Mouse (Mus musculus) ES-E14 (cell line): ENCODE data around the gene Stx6. TPM values are rescaled to one million over a fixed set of nuclear protein-coding genes. Genes with fewer than 3 reads are reported as not detected.

ENCODE experiments used
- DNase-seq: peaks from one replicate; pipeline ENCODE4 v3.0.0-alpha.2; 2013; ENCODE audit warnings: low read depth, low spot score
- H3K27ac ChIP-seq: 2 replicates; pipeline ENCODE4 v1.5.1; 2012; ENCODE audit warnings: low read depth, mild to moderate bottlenecking, low read length, moderate library complexity, mixed read lengths; ENCODE audit not compliant: poor library complexity, insufficient read depth, severe bottlenecking
- H3K36me3 ChIP-seq: 2 replicates; pipeline ENCODE4 v1.6.1; 2012; ENCODE audit warnings: mild to moderate bottlenecking, low read length, moderate library complexity, mixed read lengths; ENCODE audit not compliant: control insufficient read depth, poor library complexity, insufficient read depth, severe bottlenecking
- H3K4me1 ChIP-seq, 2 experiments: fragments of 150-350 bp in 1 of 2; sonication (generic) in 1 of 2; 2 replicates each; pipeline ENCODE4 v1.6.1; 2012; ENCODE audit warnings: low read length in 2 of 2, mild to moderate bottlenecking in 1 of 2, mixed read lengths in 1 of 2; ENCODE audit not compliant: control insufficient read depth in 2 of 2, insufficient read depth in 2 of 2, poor library complexity in 1 of 2
- H3K4me3 ChIP-seq, 2 experiments: fragments of 150-350 bp in 1 of 2; sonication (generic) in 1 of 2; 2 replicates each; pipeline ENCODE4 v1.5.1; 2012; ENCODE audit warnings: low read length in 2 of 2, low read depth in 1 of 2, mild to moderate bottlenecking in 1 of 2, mixed read lengths in 1 of 2; ENCODE audit not compliant: insufficient read depth in 1 of 2, poor library complexity in 1 of 2, severe bottlenecking in 1 of 2
- H3K9ac ChIP-seq: 2 replicates; pipeline ENCODE4 v1.6.1; 2012; ENCODE audit warnings: low read depth, mild to moderate bottlenecking, low read length, mixed read lengths; ENCODE audit not compliant: poor library complexity, insufficient read depth, severe bottlenecking
- H3K9me3 ChIP-seq: fragments of 150-350 bp; sonication (generic); 2 replicates; pipeline ENCODE4 v1.6.1; 2012; ENCODE audit warnings: low read depth, mild to moderate bottlenecking, low read length; ENCODE audit not compliant: control insufficient read depth, insufficient read depth
- CHD2 ChIP-seq: IDR thresholded peaks from 2 replicates; pipeline ENCODE4 v1.6.1; 2014; ENCODE audit warnings: mild to moderate bottlenecking, low read depth, low read length, inconsistent platforms
- HCFC1 ChIP-seq: IDR thresholded peaks from 2 replicates; pipeline ENCODE4 v1.6.1; 2012; ENCODE audit warnings: low read length, inconsistent platforms, borderline replicate concordance; ENCODE audit not compliant: insufficient read depth
- MAFK ChIP-seq: IDR thresholded peaks from 2 replicates; pipeline ENCODE4 v1.6.1; 2014; ENCODE audit warnings: mild to moderate bottlenecking, low read depth, low read length, inconsistent platforms; ENCODE audit not compliant: insufficient read depth
- ZC3H11A ChIP-seq: IDR thresholded peaks from 2 replicates; pipeline ENCODE4 v1.6.1; 2012; ENCODE audit warnings: low read depth, mild to moderate bottlenecking, inconsistent platforms, low read length, borderline replicate concordance
- ZNF384 ChIP-seq: IDR thresholded peaks from 2 replicates; pipeline ENCODE4 v1.6.1; 2012; ENCODE audit warnings: low read depth, low read length, inconsistent platforms
- in situ Hi-C, 2 experiments: fragments of 600-800 bp; cut with MboI; formaldehyde crosslinking; loops; one replicate each; pipeline ENCODE4 v1.15.1; 2025; ENCODE audit warnings: low sequenced_read_pairs in 2 of 2, inconsistent platforms in 1 of 2; ENCODE audit not compliant: unreplicated experiment in 2 of 2
- total RNA-seq: library from RNA; depleted of rRNA; stranded (reverse); fragments of 300-350 nt; gene quantifications from 2 replicates; pipeline ENCODE4 v1.2.3, GENCODE M21; 2012

Gene Stx6
- total RNA-seq, 1 experiment = 22.7 TPM

DNA sequence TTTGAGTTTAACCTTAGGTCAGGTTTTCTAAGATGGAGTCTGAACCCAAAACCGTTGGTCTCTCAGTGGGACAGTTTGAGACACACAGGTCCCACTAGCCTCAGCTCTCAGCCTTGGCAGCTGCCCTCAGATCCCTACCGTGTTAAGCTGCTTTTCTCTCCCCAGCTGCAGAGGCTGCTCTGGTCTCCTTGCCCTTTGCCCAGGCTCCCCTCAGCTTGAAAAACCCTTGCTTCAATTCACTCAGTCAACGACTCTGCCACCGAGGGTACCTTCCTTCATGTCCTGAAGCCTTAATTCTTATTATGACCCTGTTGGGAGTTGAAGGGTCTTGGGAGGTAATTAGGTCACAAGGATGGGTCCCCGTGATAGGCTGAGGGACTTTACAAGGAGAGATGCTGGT is 91.4 kb downstream of the Stx6 start:
- DNase-seq = no peak
- H3K27ac ChIP-seq = no peak overlapping the region
- in situ Hi-C loops = loop anchor here in 1 of 2 experiments (25.0 kb wide), 1 partner anchor 487 kb away; no protein-coding TSS in a partner anchor
- no peaks in the 10 kb centered on the region for H3K9me3 ChIP-seq
- TF ChIP-seq ZNF384 (no peak), MAFK (no peak), ZC3H11A (no peak), HCFC1 (no peak), CHD2 (no peak)
- no peak overlapping the region for H3K4me3 ChIP-seq
- no peak overlapping the region for H3K9ac ChIP-seq
- H3K4me1 ChIP-seq = peaks cover 5 to 23% of the 10 kb centered on the region in 2 experiments; a peak in 2 of 4 replicates
- H3K36me3 ChIP-seq = no peaks in the 10 kb centered on the region

DNA sequence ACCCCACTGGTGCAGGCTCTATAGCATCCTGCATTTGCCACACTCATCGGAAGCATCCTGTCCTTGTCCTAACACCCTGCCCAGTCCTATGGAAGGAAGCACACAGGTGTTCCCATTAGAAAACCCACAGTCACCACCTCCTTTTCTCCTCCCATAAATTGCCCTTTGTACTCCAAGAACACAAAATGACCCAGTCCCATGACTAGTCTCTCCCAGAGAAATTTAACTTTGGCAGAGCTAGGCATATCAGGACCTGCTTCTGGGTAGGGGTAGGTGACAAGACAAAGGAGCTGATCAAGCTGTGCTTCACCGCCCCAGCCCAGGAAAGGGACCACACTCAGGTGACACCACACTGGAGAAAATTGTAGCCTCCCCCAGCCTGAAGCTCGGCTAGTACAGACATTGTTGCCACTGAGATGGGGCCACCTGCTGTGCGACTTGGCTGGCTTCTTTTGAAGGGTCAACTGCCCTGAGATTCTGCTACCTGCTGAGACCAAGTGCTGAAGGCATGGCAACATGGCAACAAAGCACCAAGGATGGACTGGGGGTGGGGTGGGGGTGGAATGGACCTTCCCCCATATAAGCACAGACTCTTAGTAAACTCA is 92.1 kb downstream of the Stx6 start:
- Histone ChIP-seq H3K27ac (no peak overlapping the region), H3K9ac (no peak overlapping the region), H3K36me3 (no peaks in the 10 kb centered on the region), H3K4me3 (no peak overlapping the region), H3K4me1 (peaks cover 5 to 22% of the 10 kb centered on the region in 2 experiments; a peak in 2 of 4 replicates), H3K9me3 (no peaks in the 10 kb centered on the region)
- TF ChIP-seq MAFK = no peak
- TF ChIP-seq ZNF384 = no peak
- TF ChIP-seq CHD2 = no peak
- TF ChIP-seq HCFC1 = no peak
- no peak for TF ChIP-seq ZC3H11A
- DNase-seq = peak; percentile 54
- in situ Hi-C loops = no loop called here

DNA sequence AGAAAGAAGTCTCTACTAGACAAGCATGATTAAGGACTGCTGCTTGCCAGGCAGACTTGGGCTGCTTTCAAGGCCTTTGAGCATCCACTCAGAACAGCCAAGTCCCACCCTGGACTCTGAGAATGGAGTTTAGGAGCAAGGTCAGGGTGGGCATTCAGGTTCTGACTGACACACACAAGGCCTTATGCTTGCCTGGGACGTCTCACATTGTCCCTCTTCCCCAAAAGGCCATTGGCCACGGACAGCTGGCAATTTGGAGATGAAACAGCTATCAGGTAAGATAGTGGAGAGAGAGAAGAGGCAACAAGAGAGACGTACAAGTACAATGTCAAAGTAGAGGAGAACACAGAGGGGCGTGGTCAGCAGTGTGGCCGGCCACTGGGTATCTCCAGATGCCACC is 93.1 kb downstream of the Stx6 start:
- TF ChIP-seq HCFC1 (no peak), ZNF384 (no peak), ZC3H11A (no peak), CHD2 (no peak), MAFK (no peak)
- H3K36me3 ChIP-seq = no peaks in the 10 kb centered on the region
- H3K27ac ChIP-seq = no peak overlapping the region; the same call in 1 of the 2 replicates
- no peak overlapping the region for H3K4me3 ChIP-seq
- no peaks in the 10 kb centered on the region for H3K9me3 ChIP-seq
- no peak for DNase-seq
- in situ Hi-C loops = no loop called here
- no peak overlapping the region for H3K9ac ChIP-seq
- peaks cover 5 to 25% of the 10 kb centered on the region in 2 experiments; a peak in 2 of 4 replicates for H3K4me1 ChIP-seq

DNA sequence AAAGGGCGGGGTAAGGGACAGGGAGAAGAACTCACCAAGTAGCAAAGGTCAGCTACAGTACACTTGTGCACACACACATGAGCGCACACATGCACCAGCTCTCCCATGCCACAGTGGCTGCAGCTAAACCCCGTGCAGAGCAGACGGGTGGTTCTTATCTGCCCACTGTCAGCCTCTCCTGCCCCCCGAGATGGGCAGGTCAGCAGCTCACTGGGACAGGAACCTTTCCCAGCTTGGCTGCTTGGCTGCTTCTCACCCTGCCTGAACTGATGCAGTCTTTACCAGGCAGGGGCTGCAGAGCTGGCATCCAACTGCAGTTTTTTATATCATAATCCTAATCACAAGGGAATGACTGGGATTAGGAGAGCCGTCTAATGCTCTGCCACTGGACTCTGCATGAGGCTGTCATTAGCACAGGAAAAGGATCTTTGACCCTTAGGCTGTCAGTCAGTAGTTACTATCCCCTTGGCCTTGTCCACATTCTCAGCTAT is 94.2 kb downstream of the Stx6 start:
- DNase-seq = no peak
- no peaks in the 10 kb centered on the region for H3K36me3 ChIP-seq
- no peak overlapping the region for H3K9ac ChIP-seq
- H3K4me3 ChIP-seq = no peak overlapping the region
- peaks cover 5 to 19% of the 10 kb centered on the region in 2 experiments; a peak in 2 of 4 replicates for H3K4me1 ChIP-seq
- in situ Hi-C loops = no loop called here
- no peak overlapping the region for H3K27ac ChIP-seq
- TF ChIP-seq ZC3H11A = no peak
- no peak for TF ChIP-seq ZNF384
- TF ChIP-seq HCFC1 = no peak
- no peak for TF ChIP-seq CHD2
- no peak for TF ChIP-seq MAFK
- no peaks in the 10 kb centered on the region for H3K9me3 ChIP-seq

DNA sequence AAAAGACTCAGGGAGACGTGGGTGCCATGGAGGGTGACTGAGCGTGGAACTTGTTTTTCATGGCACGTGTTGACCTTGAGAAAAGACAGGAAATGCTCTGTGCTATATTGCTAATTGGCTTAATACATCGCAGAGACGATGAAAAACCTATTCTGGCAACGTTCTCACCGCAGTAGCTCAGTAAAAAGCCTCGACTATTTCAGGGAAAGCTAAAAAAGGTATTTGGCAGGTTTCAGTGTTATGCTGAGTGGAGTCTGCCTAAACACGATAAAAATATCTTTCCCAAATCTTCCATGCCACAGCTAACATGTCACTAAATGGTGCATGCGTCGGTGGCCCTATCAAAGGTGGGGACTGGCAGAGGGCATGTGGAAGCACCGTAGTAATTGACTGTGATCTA is 94.6 kb downstream of the Stx6 start:
- Histone ChIP-seq H3K4me1 (peaks cover under 1 to 15% of the 10 kb centered on the region in 2 experiments; a peak in 2 of 4 replicates), H3K27ac (no peak overlapping the region), H3K4me3 (no peak overlapping the region), H3K9ac (no peak overlapping the region), H3K36me3 (no peaks in the 10 kb centered on the region), H3K9me3 (no peaks in the 10 kb centered on the region)
- no peak for DNase-seq
- TF ChIP-seq CHD2 (no peak), ZC3H11A (no peak), MAFK (no peak), ZNF384 (no peak), HCFC1 (no peak)
- in situ Hi-C loops = no loop called here
